Mouse (Mus musculus): ENCODE data around the gene Akt1s1. TPM values are rescaled to one million over a fixed set of nuclear protein-coding genes. Genes with fewer than 3 reads are reported as not detected.
A peak's percentile ranks its signal among the peaks of the same experiment; 100 is the strongest.

Akt1s1 gene
- total RNA-seq (2014; fragmentation: Nextera tagmentation) = 18.2 and 25.0 TPM in 2 replicates
- 22.8 and 26.5 TPM in 2 replicates for total RNA-seq (2017)

GRCm38 (mm10) chr7:44848561-44849415 lies at the start of gene Akt1s1, which contains the start of gene Tbc1d17:
Gene Akt1s1 (plus strand): TSS chr7:44848991.
Gene Tbc1d17 (minus strand): TSS chr7:44849079.
- ATAC-seq (replicated peaks; ENCODE audit: poor library complexity, severe bottlenecking) = peak; percentile 61

- ATAC-seq (replicated peaks; ENCODE audit: poor library complexity, severe bottlenecking) = no peak
Measured at GRCm38 (mm10) chr7:44808927-44809326, 39.9 kb upstream of the Akt1s1 start.

DNA sequence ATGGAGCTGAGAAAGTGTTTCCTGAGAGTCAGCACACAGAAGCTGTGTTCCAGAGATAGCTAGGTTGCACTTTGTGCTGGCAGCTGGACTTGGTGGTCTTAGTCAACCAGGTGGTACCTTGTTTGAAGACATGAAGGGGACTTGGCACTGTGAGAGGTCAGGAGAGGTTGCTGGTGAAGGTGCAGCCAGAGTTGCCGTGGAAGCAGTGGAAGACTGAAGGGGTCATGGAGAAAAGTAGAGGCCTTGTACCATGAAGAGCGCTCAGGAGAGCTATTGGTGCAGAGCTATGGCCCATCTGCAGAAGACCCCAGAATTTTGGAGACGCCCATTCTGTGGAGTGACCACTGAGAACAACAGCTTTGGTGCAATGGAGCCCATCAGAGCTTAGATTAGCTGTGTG lies 39.3 kb upstream of the Akt1s1 start:
- ATAC-seq (replicated peaks; ENCODE audit: poor library complexity, severe bottlenecking) = no peak

DNA sequence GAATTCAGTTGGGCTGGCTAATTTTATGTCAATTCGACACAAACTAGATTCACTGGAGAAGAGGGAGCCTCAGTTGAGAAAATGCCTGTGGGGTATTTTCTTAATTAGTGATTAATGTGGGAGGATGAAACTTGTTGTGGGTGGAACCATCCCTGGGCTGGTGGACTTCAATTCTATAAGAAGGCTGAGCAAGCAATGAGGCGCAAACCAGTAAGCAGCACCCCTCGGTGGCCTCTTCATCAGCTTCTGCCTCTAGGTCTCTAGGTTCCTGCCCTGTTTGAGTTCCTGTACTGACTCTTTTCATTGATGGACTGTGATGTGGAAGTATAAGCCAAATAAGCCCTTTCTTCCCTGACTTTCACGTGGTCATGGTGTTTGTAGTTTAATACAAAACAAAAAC lies 38.4 kb upstream of the Akt1s1 start:
- no peak for ATAC-seq (replicated peaks; ENCODE audit: poor library complexity, severe bottlenecking)

- no peak for ATAC-seq (replicated peaks; ENCODE audit: poor library complexity, severe bottlenecking)
Measured at GRCm38 (mm10) chr7:44810819-44811557, 37.8 kb upstream of the Akt1s1 start.

- ATAC-seq (replicated peaks; ENCODE audit: poor library complexity, severe bottlenecking) = no peak
Measured at GRCm38 (mm10) chr7:44812651-44813325, 36.0 kb upstream of the Akt1s1 start.

DNA sequence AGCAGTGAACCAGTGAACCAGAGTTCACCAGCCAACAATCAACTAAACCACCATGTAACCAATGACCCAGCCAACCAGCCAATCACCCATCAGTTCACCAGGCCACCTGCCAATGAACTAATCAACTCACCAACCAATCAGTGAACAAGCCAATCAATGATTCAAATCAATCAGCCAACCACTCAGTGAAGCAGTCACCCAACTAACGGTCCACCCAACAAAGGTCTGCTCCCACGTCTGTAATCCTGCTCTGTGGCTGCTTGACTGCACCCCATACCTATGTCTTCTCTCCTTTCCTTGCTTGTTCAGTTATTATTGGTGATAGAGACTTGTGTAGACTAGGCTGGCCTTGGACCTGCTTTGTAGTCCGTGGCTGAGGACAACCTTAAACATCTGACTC lies 34.8 kb upstream of the Akt1s1 start:
- no peak for ATAC-seq (replicated peaks; ENCODE audit: poor library complexity, severe bottlenecking)

GRCm38 (mm10) chr7:44814423-44814822 lies 34.4 kb upstream of the Akt1s1 start:
- no peak for ATAC-seq (replicated peaks; ENCODE audit: poor library complexity, severe bottlenecking)

DNA sequence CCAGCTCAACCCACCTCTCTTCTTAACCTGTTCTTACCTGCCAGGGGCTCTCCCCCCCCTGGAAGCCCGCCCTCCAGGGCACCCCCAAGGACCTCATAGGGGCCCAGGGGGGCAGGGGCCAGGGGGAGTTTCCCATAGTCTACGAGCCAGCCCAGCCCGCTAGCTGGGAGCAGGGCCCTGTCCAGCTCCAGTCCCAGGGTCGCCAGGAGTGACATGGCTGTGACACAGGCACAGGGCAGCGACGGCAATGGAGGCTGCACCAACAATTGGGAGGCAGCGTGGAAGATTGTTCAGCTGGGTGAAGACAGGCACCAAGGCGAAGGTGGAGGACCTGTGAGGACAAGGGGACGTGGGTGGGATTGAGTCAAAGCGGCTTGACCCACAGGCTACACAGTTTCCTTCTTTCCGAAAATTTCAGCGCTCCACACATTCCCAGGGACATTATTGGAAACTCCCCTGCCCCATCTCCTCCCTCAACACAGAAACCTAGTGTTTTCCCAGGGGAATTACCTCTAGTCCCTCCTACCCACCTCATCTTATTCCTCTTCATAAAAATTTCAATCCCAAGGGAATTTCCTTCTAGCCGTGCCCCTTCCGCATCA lies 33.7 kb upstream of the Akt1s1 start:
- ATAC-seq (replicated peaks; ENCODE audit: poor library complexity, severe bottlenecking) = no peak

DNA sequence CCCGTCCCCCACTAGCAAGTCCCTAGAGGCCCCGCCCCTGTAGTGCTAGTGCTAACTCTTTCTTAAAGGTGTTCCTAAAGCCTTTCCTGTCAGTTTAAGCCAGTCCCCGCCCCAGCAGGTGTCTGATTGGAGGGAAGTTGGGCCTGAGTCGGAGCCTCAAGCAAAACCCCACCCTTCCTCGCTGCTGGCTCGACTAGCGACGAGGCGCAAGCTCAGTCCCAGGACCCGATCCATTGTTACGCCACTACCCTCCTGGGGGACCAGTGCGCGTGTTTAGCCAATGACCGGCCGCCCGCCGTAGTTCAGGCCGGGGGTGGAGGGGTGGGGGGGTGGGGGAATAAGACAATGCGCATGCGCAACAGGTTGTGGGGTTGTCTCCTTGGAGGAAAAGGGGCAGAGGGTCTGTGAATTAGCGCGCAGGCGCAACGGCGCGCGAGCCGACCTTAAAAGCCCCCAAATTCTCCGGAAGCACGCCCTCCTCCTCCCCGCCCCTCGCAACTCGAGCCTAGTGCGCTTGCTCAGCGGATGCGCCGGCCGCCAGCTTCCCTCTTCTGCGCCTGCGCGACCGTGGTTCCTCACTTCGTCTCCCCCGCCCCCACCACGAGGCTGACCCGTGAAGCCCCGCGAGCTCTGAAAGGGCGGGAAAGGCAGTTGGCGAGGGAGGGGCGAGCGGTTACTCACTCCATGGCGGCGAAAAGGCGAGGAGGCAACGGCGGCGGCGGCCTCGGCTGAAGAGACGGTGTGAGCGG lies 32.9 kb upstream of the Akt1s1 start, which contains the start of the genes Nup62 and Il4i1:
Nup62 (plus strand) TSS at position 368 of the 749 bp plus-strand sequence.
Il4i1 (plus strand) TSS at position 667 of the 749 bp plus-strand sequence.
- ATAC-seq (replicated peaks; ENCODE audit: poor library complexity, severe bottlenecking) = peak; percentile 86

- ATAC-seq (replicated peaks; ENCODE audit: poor library complexity, severe bottlenecking) = peak; percentile 10; the same call in 1 of the 2 replicates
Measured at GRCm38 (mm10) chr7:44816470-44817021, 32.2 kb upstream of the Akt1s1 start, which contains the start of gene Atf5. Gene Atf5 (minus strand): TSS chr7:44816658.

DNA sequence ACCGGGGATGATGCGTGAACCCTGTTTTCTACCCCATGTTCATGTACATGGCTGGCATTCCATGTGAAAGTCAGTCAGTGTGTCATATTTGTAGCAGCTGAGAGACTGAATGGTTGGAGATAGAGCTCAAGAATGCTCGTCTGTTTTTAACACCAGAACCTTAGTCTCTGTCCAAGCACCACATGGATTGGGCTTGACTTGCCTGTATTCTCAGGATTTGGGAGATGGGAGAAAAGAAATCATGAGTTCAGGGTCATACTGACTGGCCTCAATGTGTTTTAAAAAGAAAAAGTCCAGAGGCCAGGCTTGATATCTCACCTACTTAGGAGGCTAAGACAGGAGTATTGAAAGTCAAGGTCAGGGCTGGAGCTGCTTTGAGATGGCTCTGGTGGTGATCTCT lies 31.4 kb upstream of the Akt1s1 start:
- ATAC-seq (replicated peaks; ENCODE audit: poor library complexity, severe bottlenecking) = no peak

GRCm38 (mm10) chr7:44818164-44818563 lies 30.6 kb upstream of the Akt1s1 start:
- no peak for ATAC-seq (replicated peaks; ENCODE audit: poor library complexity, severe bottlenecking)

DNA sequence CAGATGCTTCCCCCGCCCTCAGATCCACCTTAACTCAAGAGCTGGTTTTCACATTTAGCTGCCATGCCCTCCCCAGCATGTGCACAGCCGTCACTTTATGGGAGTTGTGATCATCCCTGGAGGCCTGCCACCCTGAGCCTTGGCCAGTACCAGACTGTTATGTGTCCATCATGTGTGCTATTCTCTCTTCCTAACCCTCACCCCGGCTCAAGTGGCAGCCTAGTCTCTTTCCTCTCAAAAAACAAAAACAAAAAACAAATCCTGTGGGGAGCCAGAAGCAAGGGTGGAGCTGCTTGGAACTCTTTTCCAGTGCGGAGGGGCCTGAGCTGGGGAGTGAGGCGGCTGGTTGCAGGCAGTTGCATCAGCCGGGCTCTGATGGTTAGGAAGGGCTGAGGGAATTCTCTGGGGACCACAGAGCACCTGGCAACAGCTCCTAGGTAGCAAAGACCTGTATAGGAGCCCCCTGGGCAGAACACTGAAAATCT lies 30.0 kb upstream of the Akt1s1 start:
- no peak for ATAC-seq (replicated peaks; ENCODE audit: poor library complexity, severe bottlenecking)

- ATAC-seq (replicated peaks; ENCODE audit: poor library complexity, severe bottlenecking) = no peak
Measured at GRCm38 (mm10) chr7:44819391-44819790, 29.4 kb upstream of the Akt1s1 start.

DNA sequence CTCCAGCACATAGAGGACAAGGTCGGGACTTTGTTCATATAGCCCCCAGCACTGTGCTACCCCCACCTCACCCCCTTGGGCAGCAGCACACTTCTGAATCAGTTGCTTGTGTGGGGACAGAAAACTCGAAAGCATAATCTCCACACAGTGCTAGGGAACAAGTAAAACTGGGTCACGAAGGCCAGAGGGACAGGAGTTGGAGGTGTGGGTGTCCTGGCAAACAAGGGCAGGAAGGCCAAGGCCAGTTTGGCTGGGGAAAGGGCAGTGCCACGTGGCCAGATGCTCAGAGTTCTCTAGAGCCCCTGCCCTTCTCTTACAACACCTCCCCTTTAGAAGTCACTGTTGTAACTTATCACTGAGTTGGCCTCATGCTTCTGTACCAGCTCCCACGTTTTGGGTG lies 28.9 kb upstream of the Akt1s1 start:
- ATAC-seq (replicated peaks; ENCODE audit: poor library complexity, severe bottlenecking) = no peak

- ATAC-seq (replicated peaks; ENCODE audit: poor library complexity, severe bottlenecking) = no peak
Measured at GRCm38 (mm10) chr7:44820525-44820924, 28.3 kb upstream of the Akt1s1 start.

DNA sequence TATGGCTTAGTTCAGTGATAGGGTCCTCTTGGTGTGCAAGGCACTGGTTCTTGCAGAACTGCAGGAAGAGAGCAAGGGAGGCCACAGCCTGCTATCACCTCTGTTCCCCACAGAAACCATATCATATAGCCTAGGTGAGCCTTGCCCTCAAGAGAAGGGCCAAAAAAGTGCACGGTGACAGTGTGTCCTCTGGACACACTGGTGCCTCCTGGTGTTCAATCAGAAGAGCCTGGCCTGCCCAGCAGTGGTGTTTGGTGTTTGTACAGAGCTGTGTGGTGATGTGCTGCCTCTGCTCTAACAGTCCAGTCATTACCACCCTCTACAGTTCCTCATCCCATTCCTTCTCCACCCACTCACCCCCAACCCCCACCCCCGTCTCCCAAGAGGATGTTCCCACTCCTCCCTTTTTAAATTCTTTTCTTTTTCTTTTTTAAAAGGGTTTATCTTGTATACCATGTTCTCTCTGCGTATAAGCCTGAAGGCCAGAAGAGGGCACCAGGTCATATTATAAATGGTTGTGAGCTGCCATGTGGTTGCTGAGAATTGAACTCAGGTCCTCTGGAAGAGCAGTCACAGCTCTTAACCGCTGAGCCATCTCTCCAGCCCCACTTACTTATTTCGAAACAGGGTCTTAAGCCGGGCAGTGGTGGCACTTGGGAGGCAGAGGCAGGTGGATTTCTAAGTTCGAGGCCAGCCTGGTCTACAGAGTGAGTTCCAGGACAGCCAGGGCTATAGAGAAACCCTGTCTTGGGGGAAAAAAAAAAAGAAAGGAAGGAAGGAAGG lies 26.9 kb upstream of the Akt1s1 start:
- ATAC-seq (replicated peaks; ENCODE audit: poor library complexity, severe bottlenecking) = 0 out of 2 replicates have a peak, but pooled peaks have one; percentile 12
